Mouse (Mus musculus) megakaryocyte, embryonic 14.5 days (primary cell): ENCODE results near the gene Guk1.

Experiments used
- FLI1 ChIP-seq: IDR thresholded peaks from 2 replicates; pipeline ENCODE4 v1.6.1; 2012; ENCODE audit warnings: low read length, inconsistent platforms, mixed read lengths
- GATA1 ChIP-seq: IDR thresholded peaks from 3 replicates; pipeline ENCODE4 v1.6.1; 2012; ENCODE audit warnings: mixed read lengths, low read length, inconsistent platforms, borderline replicate concordance

- TF ChIP-seq GATA1 (no peak), FLI1 (no peak)
Measured at GRCm38 (mm10) chr11:59135051-59135820, 56.8 kb downstream of the Guk1 start.
